Mouse (Mus musculus) MEL (cell line): ENCODE data around the gene Rexo5. TPM values are rescaled to one million over a fixed set of nuclear protein-coding genes. Genes with fewer than 3 reads are reported as not detected.

Experiments
- DNase-seq: peaks from one replicate; pipeline ENCODE4 v3.0.0; 2011; ENCODE audit warnings: low read depth, low spot score
- H3K27ac ChIP-seq: 2 replicates; pipeline ENCODE4 v1.5.1; 2012; ENCODE audit warnings: low read depth, mild to moderate bottlenecking, control low read depth, low read length, moderate library complexity; ENCODE audit not compliant: control insufficient read depth
- H3K27me3 ChIP-seq, 2 experiments: fragments of 150-350 bp in 1 of 2; sonication (generic) in 1 of 2; 2 replicates each; pipeline ENCODE4 v1.6.1; 2012; ENCODE audit warnings: low read length in 2 of 2, mild to moderate bottlenecking in 2 of 2, improper control_type of control experiment in 1 of 2, moderate library complexity in 1 of 2; ENCODE audit not compliant: insufficient read depth in 2 of 2, control insufficient read depth in 1 of 2
- H3K36me3 ChIP-seq, 2 experiments: 2 replicates each; pipeline ENCODE4 v1.6.1; 2012 to 2014; ENCODE audit warnings: low read length in 2 of 2, improper control_type of control experiment in 1 of 2, inconsistent platforms in 1 of 2, mild to moderate bottlenecking in 1 of 2; ENCODE audit not compliant: insufficient read depth in 2 of 2, control insufficient read depth in 1 of 2
- H3K4me1 ChIP-seq, 2 experiments: fragments of 150-350 bp in 1 of 2; sonication (generic) in 1 of 2; 2 replicates each; pipeline ENCODE4 v1.6.1; 2012; ENCODE audit warnings: low read length in 2 of 2, improper control_type of control experiment in 1 of 2, mild to moderate bottlenecking in 1 of 2; ENCODE audit not compliant: insufficient read depth in 2 of 2, control insufficient read depth in 1 of 2
- H3K4me3 ChIP-seq, 2 experiments: fragments of 150-350 bp in 1 of 2; sonication (generic) in 1 of 2; 2 replicates each; pipeline ENCODE4 v1.5.1; 2012; ENCODE audit warnings: low read depth in 2 of 2, low read length in 2 of 2, mild to moderate bottlenecking in 2 of 2, moderate library complexity in 2 of 2, control low read depth in 1 of 2, improper control_type of control experiment in 1 of 2; ENCODE audit not compliant: control insufficient read depth in 1 of 2, insufficient read depth in 1 of 2
- H3K79me2 ChIP-seq: 2 replicates; pipeline ENCODE4 v1.6.1; 2012; ENCODE audit warnings: mild to moderate bottlenecking, low read length, moderate library complexity; ENCODE audit not compliant: control insufficient read depth, poor library complexity, insufficient read depth
- H3K9ac ChIP-seq: 2 replicates; pipeline ENCODE4 v1.6.1; 2012; ENCODE audit warnings: low read depth, mild to moderate bottlenecking, control low read depth, low read length, moderate library complexity; ENCODE audit not compliant: control insufficient read depth, poor library complexity, severe bottlenecking
- H3K9me3 ChIP-seq: fragments of 150-350 bp; sonication (generic); replicated peaks from 2 replicates; pipeline ENCODE4 v1.6.1; 2012; ENCODE audit warnings: mild to moderate bottlenecking, low read length, improper control_type of control experiment, moderate library complexity; ENCODE audit not compliant: insufficient read depth
- CHD1 ChIP-seq: IDR thresholded peaks from 2 replicates; pipeline ENCODE4 v1.6.1; 2012; ENCODE audit warnings: low read depth, mild to moderate bottlenecking, inconsistent platforms, low read length, improper control_type of control experiment
- CTCF ChIP-seq, 3 experiments: IDR thresholded peaks in 2 of 3; conservative IDR thresholded peaks in 1 of 3; 2 replicates each; pipeline ENCODE4 v1.5.1; 2011 to 2012; ENCODE audit warnings: low read length in 3 of 3, low read depth in 2 of 3, mild to moderate bottlenecking in 2 of 3, improper control_type of control experiment in 1 of 3, inconsistent platforms in 1 of 3, mixed read lengths in 1 of 3, moderate library complexity in 1 of 3; ENCODE audit not compliant: control insufficient read depth in 1 of 3, insufficient read depth in 1 of 3, poor library complexity in 1 of 3, severe bottlenecking in 1 of 3
- E2F4 ChIP-seq: IDR thresholded peaks from 2 replicates; pipeline ENCODE4 v1.6.1; 2011; ENCODE audit warnings: low read depth, low read length, improper control_type of control experiment, borderline replicate concordance
- EP300 ChIP-seq, 2 experiments: IDR thresholded peaks; 2 replicates each; pipeline ENCODE4 v1.6.1; 2011; ENCODE audit warnings: improper control_type of control experiment in 2 of 2, low read length in 2 of 2, low read depth in 1 of 2, mild to moderate bottlenecking in 1 of 2
- ETS1 ChIP-seq: IDR thresholded peaks from 2 replicates; pipeline ENCODE4 v1.6.1; 2012; ENCODE audit warnings: low read depth, mild to moderate bottlenecking, inconsistent platforms, low read length, improper control_type of control experiment, moderate library complexity
- HCFC1 ChIP-seq: IDR thresholded peaks from 2 replicates; pipeline ENCODE4 v1.6.1; 2012; ENCODE audit warnings: low read depth, mild to moderate bottlenecking, inconsistent platforms, low read length, improper control_type of control experiment, moderate library complexity
- KAT2A ChIP-seq: conservative IDR thresholded peaks from 2 replicates; pipeline ENCODE4 v1.6.1; 2012; ENCODE audit warnings: low read depth, low read length, improper control_type of control experiment, inconsistent platforms
- MYC ChIP-seq: IDR thresholded peaks from 2 replicates; pipeline ENCODE4 v1.6.1; 2011; ENCODE audit warnings: low read depth, mild to moderate bottlenecking, low read length, improper control_type of control experiment, moderate library complexity
- NRF1 ChIP-seq: IDR thresholded peaks from 2 replicates; pipeline ENCODE4 v1.6.1; 2014; ENCODE audit warnings: low read depth, mild to moderate bottlenecking, inconsistent platforms, low read length, improper control_type of control experiment, moderate library complexity; ENCODE audit not compliant: poor library complexity, insufficient read depth, severe bottlenecking
- POLR2A ChIP-seq, 2 experiments: IDR thresholded peaks; 2 replicates each; pipeline ENCODE4 v1.6.1; 2011 to 2012; ENCODE audit warnings: low read length in 2 of 2, mild to moderate bottlenecking in 2 of 2, control low read depth in 1 of 2, improper control_type of control experiment in 1 of 2, low read depth in 1 of 2, moderate library complexity in 1 of 2; ENCODE audit not compliant: control insufficient read depth in 1 of 2, insufficient read depth in 1 of 2, poor library complexity in 1 of 2
- POLR2AphosphoS2 ChIP-seq: IDR thresholded peaks from 2 replicates; pipeline ENCODE4 v1.6.1; 2011; ENCODE audit warnings: low read length, improper control_type of control experiment
- RCOR1 ChIP-seq: IDR thresholded peaks from 2 replicates; pipeline ENCODE4 v1.6.1; 2012; ENCODE audit warnings: low read depth, mild to moderate bottlenecking, inconsistent platforms, low read length, improper control_type of control experiment
- SIN3A ChIP-seq: IDR thresholded peaks from 2 replicates; pipeline ENCODE4 v1.6.1; 2012; ENCODE audit warnings: low read length, improper control_type of control experiment, inconsistent platforms
- SMC3 ChIP-seq: IDR thresholded peaks from 2 replicates; pipeline ENCODE4 v1.6.1; 2011; ENCODE audit warnings: low read depth, low read length, improper control_type of control experiment
- TCF12 ChIP-seq: IDR thresholded peaks from 2 replicates; pipeline ENCODE4 v1.6.1; 2014; ENCODE audit warnings: low read depth, mild to moderate bottlenecking, inconsistent platforms, low read length, improper control_type of control experiment, moderate library complexity
- UBTF ChIP-seq: IDR thresholded peaks from 2 replicates; pipeline ENCODE4 v1.6.1; 2012; ENCODE audit warnings: low read depth, mild to moderate bottlenecking, inconsistent platforms, low read length, improper control_type of control experiment, moderate library complexity, borderline replicate concordance; ENCODE audit not compliant: insufficient read depth
- USF1 ChIP-seq: IDR thresholded peaks from 2 replicates; pipeline ENCODE4 v1.6.1; 2014; ENCODE audit warnings: low read depth, mild to moderate bottlenecking, inconsistent platforms, low read length, improper control_type of control experiment, moderate library complexity
- USF2 ChIP-seq, 2 experiments: IDR thresholded peaks; 2 replicates each; pipeline ENCODE4 v1.6.1; 2011 to 2012; ENCODE audit warnings: improper control_type of control experiment in 2 of 2, low read length in 2 of 2, borderline replicate concordance in 1 of 2, inconsistent platforms in 1 of 2, low read depth in 1 of 2, mild to moderate bottlenecking in 1 of 2; ENCODE audit not compliant: insufficient read depth in 1 of 2
- ZMIZ1 ChIP-seq: IDR thresholded peaks from 2 replicates; pipeline ENCODE4 v1.6.1; 2012; ENCODE audit warnings: low read depth, mild to moderate bottlenecking, inconsistent platforms, low read length, improper control_type of control experiment, moderate library complexity
- polyA plus RNA-seq, 2 experiments: library from polyadenylated mRNA; stranded (reverse) in 1 of 2; unstranded in 1 of 2; fragments of >175 nt in 1 of 2; fragments of >200 nt in 1 of 2; gene quantifications; 2 replicates each; pipeline versions ENCODE4 v1.2.1 to v1.2.4; 2012; ENCODE audit warnings: low replicate concordance in 2 of 2, low read depth in 1 of 2; ENCODE audit not compliant: insufficient read length in 2 of 2, insufficient read depth in 1 of 2, missing spikeins in 1 of 2
- total RNA-seq: library from RNA; depleted of rRNA; stranded (reverse); fragments of 300-350 nt; gene quantifications from 2 replicates; pipeline ENCODE4 v1.2.3, GENCODE M21; 2012

Gene Rexo5
- total and polyA plus RNA-seq, 3 experiments = 11.7 to 18.3 TPM; not detected in 1

DNA sequence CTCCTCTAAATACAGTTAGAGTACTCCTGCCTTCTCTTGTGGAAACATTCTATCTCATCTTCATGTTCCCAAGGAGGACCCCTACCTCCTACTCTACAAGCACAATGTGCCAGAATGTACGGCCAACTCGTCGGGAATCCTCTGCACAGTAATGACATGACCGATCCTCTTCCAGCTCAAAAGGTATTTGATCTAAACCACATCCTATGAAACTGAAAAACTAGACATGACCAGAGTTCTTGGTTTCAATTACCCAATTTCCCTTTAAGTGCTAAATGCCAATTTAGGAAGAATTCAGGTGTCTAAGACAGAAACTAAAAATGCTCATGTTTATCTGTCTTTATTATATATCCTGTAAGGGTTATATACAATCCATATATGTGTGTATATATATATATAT lies 78.4 kb downstream of the Rexo5 start:
- Histone ChIP-seq H3K4me1 (no peaks in the 10 kb centered on the region), H3K27me3 (no peaks in the 10 kb centered on the region), H3K9me3 (no peaks in the 10 kb centered on the region), H3K4me3 (no peak overlapping the region), H3K79me2 (no peaks in the 10 kb centered on the region), H3K9ac (no peak overlapping the region), H3K36me3 (no peaks in the 10 kb centered on the region), H3K27ac (no peak overlapping the region)
- no peak for DNase-seq
- no peak for TF ChIP-seq SMC3
- TF ChIP-seq TCF12 = no peak
- no peak for TF ChIP-seq RCOR1
- no peak for TF ChIP-seq NRF1
- no peak for TF ChIP-seq CTCF (IDR thresholded peaks at IDR 0.05 in 2 of 3, conservative IDR thresholded peaks at IDR 0.05 in 1 of 3; ENCODE audit: control insufficient read depth in 1 of 3, insufficient read depth in 1 of 3, low read depth in 2 of 3, low read length in 3 of 3, poor library complexity in 1 of 3, severe bottlenecking in 1 of 3)
- TF ChIP-seq POLR2A (IDR thresholded peaks at IDR 0.05; ENCODE audit: control insufficient read depth in 1 of 2, insufficient read depth in 1 of 2, low read depth in 1 of 2, low read length in 2 of 2, poor library complexity in 1 of 2) = no peak
- TF ChIP-seq USF1 = no peak
- TF ChIP-seq MYC = no peak
- no peak for TF ChIP-seq ZMIZ1
- no peak for TF ChIP-seq ETS1
- TF ChIP-seq POLR2AphosphoS2 = no peak
- no peak for TF ChIP-seq UBTF

DNA sequence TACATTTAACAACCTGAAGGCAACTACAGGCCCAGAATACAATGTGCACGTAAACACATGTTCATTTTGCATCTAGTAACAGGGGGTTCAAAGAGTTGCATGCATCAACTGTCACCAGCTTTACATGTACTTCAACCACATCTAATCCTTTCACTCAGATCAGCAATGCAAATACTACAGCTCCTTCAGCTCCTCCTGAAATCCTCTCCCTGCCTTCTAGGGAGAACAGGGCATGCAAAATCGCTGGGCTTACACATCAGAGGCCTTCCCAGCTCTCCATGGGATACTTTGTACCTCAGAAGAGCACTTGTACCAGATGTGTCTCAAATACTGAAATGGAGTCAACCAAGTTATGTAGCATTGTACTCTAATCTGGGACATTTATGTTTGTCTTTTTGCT lies 79.2 kb downstream of the Rexo5 start:
- Histone ChIP-seq H3K4me3 (no peak overlapping the region), H3K36me3 (no peaks in the 10 kb centered on the region), H3K79me2 (no peaks in the 10 kb centered on the region), H3K27me3 (no peaks in the 10 kb centered on the region), H3K4me1 (no peaks in the 10 kb centered on the region), H3K9ac (no peak overlapping the region), H3K27ac (no peak overlapping the region), H3K9me3 (no peaks in the 10 kb centered on the region)
- no peak for DNase-seq
- TF ChIP-seq SIN3A = no peak
- no peak for TF ChIP-seq SMC3
- no peak for TF ChIP-seq USF2 (IDR thresholded peaks at IDR 0.05; ENCODE audit: borderline replicate concordance in 1 of 2, insufficient read depth in 1 of 2, low read depth in 1 of 2, low read length in 2 of 2)
- TF ChIP-seq KAT2A = no peak
- TF ChIP-seq CHD1 = no peak
- no peak for TF ChIP-seq RCOR1
- TF ChIP-seq HCFC1 = no peak
- no peak for TF ChIP-seq EP300 (IDR thresholded peaks at IDR 0.05; ENCODE audit: low read depth in 1 of 2, low read length in 2 of 2)
- no peak for TF ChIP-seq E2F4
